Mouse (Mus musculus) neutrophil, adult 59 days (primary cell): ENCODE measurements around the gene Atxn2l. TPM values are rescaled to one million over a fixed set of nuclear protein-coding genes. Genes with fewer than 3 reads are reported as not detected.

Experiments used
- total RNA-seq, 2 experiments: library from RNA; stranded (reverse); gene quantifications; 1 replicate in 1 of 2; 2 replicates in 1 of 2; pipeline ENCODE4 v1.2.4; 2023

Atxn2l gene
- 100 to 1,000 TPM; 126 to 139 TPM for total RNA-seq

DNA sequence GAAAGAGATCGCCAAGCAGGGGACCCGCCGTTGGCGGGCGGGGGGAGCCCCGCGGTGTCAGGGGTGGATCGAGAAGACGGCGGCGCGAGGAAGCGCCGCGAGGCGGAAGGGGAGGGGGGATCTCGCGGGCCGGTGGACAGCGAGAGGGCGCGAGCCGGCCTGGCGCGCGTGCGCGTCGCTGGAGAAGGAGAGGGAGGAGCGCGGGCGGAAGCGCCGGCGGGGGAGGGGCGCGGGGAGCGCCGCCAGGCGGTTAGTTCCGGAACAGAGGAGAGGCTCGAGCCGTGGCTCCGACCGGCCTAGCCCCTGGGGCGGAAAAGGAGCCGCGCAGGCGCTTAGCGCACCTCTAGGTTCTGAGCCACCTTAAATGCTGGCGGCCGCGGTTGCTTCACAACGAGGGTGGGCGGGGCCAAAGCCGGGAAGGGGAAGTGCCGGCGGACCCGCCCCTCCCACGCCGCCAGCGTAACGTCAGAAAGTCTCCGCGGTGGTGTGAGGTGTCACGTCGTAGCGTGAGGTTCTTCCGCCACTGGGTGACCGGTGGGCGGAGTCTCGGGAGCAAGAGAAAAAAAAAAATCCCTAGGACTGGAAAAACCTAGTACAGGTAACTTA, at the start of gene Atxn2l:
TSS of gene Atxn2l (minus strand) at position 165 of the 606 bp plus-strand sequence.

DNA sequence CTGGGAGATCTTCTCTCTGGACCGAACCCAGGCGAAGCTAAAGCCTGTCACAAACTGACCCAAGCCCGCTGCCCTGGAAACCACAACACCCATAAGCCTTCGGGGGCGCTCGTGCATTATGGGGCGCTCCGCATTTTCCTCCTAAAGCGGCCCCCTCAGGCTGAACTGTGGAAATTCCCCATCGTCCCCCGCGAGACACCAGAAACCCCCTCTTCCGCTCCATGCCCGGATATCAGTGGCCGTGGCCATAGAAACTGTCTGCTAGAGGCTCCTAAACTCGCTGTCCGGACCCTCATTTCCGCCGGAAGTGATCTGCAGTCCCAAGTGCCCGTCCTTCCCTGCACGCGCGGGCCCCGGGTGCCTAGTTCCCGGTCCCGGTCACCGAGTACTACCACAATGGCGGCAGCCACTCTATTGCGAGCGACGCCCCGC, 16.2 kb downstream of the Atxn2l start, which contains the start of gene Tufm:
TSS of gene Tufm (plus strand) at position 310 of the 432 bp plus-strand sequence.

DNA sequence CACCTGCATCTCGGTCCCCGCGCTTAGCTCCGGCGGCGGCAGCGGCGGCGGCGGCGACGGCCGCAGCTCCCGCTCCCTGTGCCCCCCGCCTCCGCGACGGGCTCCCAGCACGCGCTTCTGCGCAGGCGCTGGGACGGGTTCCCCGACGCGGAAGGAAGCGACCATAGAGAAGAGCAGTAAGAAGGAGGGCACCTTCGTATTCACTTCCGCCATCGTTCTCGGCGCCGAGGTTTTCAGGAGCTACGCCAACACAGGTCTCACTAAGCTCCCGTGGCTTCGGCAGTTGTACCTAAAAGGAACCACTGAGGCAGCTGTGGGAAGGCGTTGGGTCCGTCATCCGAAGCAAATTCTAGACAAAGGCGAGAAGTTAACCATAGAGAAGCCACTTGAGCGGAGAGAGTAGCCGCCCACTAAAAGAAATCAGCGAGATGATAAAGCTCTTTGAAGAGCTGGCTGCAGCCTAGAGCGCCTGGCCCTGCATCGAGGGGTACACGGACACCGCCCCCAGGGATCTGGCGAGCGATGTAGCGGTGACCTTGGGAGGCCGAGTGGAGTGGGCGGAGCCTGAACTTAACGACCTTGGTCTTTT, 28.1 kb downstream of the Atxn2l start, which contains the start of gene Sh2b1:
TSS of gene Sh2b1 (minus strand) at position 432 of the 589 bp plus-strand sequence.

DNA sequence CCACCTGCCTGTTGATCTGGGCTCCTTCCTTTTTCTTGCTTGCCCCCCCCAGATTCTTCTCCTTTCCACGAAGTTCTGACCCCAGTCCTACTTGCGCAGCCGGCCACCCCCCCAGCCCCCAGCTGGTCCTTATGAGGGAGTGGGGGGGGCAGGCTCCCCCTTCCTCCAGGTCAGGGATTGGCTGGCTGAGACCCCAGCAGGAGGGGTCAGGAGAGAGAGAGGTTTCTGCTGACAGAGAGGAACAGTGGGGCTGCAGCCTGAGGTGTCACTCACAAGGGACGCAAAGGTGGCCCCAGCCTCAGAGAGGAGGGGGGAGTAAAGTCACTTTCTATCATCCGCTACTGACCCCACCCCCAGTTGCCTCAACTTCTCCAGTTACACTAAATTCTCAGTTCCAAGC, 40.2 kb downstream of the Atxn2l start, which contains the start of gene Atp2a1:
TSS of gene Atp2a1 (minus strand) at position 105 of the 400 bp plus-strand sequence.

Other genes starting within 250 kb of the Atxn2l start
- 1 to 10 TPM; 6.0 to 9.2 TPM for gene Sbk1, start 230.8 kb downstream of the Atxn2l start, total RNA-seq
- gene Lat, start 133.9 kb downstream of the Atxn2l start, total RNA-seq = 1 to 10 TPM; 1.8 to 2.4 TPM
- 10 to 100 TPM; 26.2 to 38.0 TPM for gene Spns1, start 126.0 kb downstream of the Atxn2l start, total RNA-seq
- gene Nfatc2ip, start 106.7 kb downstream of the Atxn2l start, total RNA-seq = 10 to 100 TPM; 11.5 to 12.0 TPM
- 10 to 100 TPM in 1 of 2 experiments, 1 to 10 TPM in 1; 3.9 to 11.7 TPM for gene Cd19, start 88.5 kb downstream of the Atxn2l start, total RNA-seq
- 10 to 100 TPM; 14.8 to 15.6 TPM for gene Rabep2, start 74.7 kb downstream of the Atxn2l start, total RNA-seq
- 1 to 10 TPM in 1 of 2 experiments, under 1 TPM in 1; 0.87 to 1.1 TPM for gene Atp2a1, start 40.3 kb downstream of the Atxn2l start, total RNA-seq
- 10 to 100 TPM; 45.4 to 49.2 TPM for gene Sh2b1, start 28.0 kb downstream of the Atxn2l start, total RNA-seq
- gene Tufm, start 16.1 kb downstream of the Atxn2l start, total RNA-seq = 10 to 100 TPM; 25.0 to 34.9 TPM
- 100 to 1,000 TPM in 1 of 2 experiments, 10 to 100 TPM in 1; 86.1 to 101 TPM for gene Eif3c, start 63.0 kb upstream of the Atxn2l start, total RNA-seq
- 100 to 1,000 TPM; 164 to 190 TPM for gene Apobr, start 81.5 kb upstream of the Atxn2l start, total RNA-seq
- gene Cln3, start 82.4 kb upstream of the Atxn2l start, total RNA-seq = 100 to 1,000 TPM; 322 to 350 TPM
- 1 to 10 TPM; 4.2 to 4.7 TPM for gene Il27, start 91.5 kb upstream of the Atxn2l start, total RNA-seq
- 10 to 100 TPM in 1 of 2 experiments, 1 to 10 TPM in 1; 8.4 to 13.6 TPM for gene Nupr1, start 127.4 kb upstream of the Atxn2l start, total RNA-seq
- gene Sgf29, start 145.9 kb upstream of the Atxn2l start, total RNA-seq = 10 to 100 TPM; 21.3 to 28.0 TPM
- 1 to 10 TPM in 1 of 2 experiments, under 1 TPM in 1; 0.68 to 1.4 TPM for gene Sult1a1, start 173.0 kb upstream of the Atxn2l start, total RNA-seq
- gene Bola2, start 192.0 kb upstream of the Atxn2l start, total RNA-seq = 10 to 100 TPM; 42.8 to 66.2 TPM
- gene Slx1b, start 192.3 kb upstream of the Atxn2l start, total RNA-seq = 10 to 100 TPM in 1 of 2 experiments, 1 to 10 TPM in 1; 8.0 to 10.3 TPM
- 1,000 to 10,000 TPM; 1,849 to 1,913 TPM for gene Coro1a, start 204.3 kb upstream of the Atxn2l start, total RNA-seq